Mouse (Mus musculus) myocyte (in vitro differentiated cells): ENCODE measurements at regions not wholly inside any gene's neighbourhood (a gene's known extent, or its start where the extent isn't known, plus 50 kb on each side); places are given as distances from the start of the nearest gene placed in this dataset.

Experiments used
- CEBPB ChIP-seq: IDR thresholded peaks from 2 replicates; pipeline ENCODE4 v1.6.1; 2011; ENCODE audit warnings: mild to moderate bottlenecking, moderate library complexity; ENCODE audit not compliant: poor library complexity, insufficient read depth, severe bottlenecking
- E2F4 ChIP-seq: IDR thresholded peaks from one replicate; pipeline ENCODE4 v1.6.1; 2011; ENCODE audit warnings: mild to moderate bottlenecking, control low read depth, moderate library complexity; ENCODE audit not compliant: insufficient read depth
- MAX ChIP-seq: IDR thresholded peaks from one replicate; pipeline ENCODE4 v1.6.1; 2011; ENCODE audit warnings: low read depth, mild to moderate bottlenecking, control low read depth
- MYOD1 ChIP-seq, 3 experiments: IDR thresholded peaks; one replicate each; pipeline ENCODE4 v1.6.1; 2011; ENCODE audit warnings: control low read depth in 2 of 3, low read depth in 2 of 3, mild to moderate bottlenecking in 2 of 3, moderate library complexity in 1 of 3; ENCODE audit not compliant: insufficient read length in 2 of 3, control insufficient read depth in 1 of 3
- MYOG ChIP-seq, 3 experiments: IDR thresholded peaks; one replicate each; pipeline ENCODE4 v1.6.1; 2011; ENCODE audit warnings: control low read depth in 2 of 3, low read depth in 2 of 3, mild to moderate bottlenecking in 2 of 3; ENCODE audit not compliant: insufficient read length in 2 of 3, control insufficient read depth in 1 of 3, insufficient read depth in 1 of 3
- POLR2A ChIP-seq: IDR thresholded peaks from one replicate; pipeline ENCODE4 v1.6.1; 2011; ENCODE audit warnings: low read depth, mild to moderate bottlenecking, control low read depth, moderate library complexity; ENCODE audit not compliant: insufficient read length
- POLR2AphosphoS2 ChIP-seq: IDR thresholded peaks from one replicate; pipeline ENCODE4 v1.6.1; 2011; ENCODE audit warnings: low read depth, control low read depth; ENCODE audit not compliant: insufficient read length
- REST ChIP-seq: IDR thresholded peaks from one replicate; pipeline ENCODE4 v1.6.1; 2011; ENCODE audit warnings: mild to moderate bottlenecking, control low read depth, moderate library complexity; ENCODE audit not compliant: insufficient read depth, insufficient read length
- SRF ChIP-seq: IDR thresholded peaks from one replicate; pipeline ENCODE4 v1.6.1; 2011; ENCODE audit warnings: low read depth; ENCODE audit not compliant: control insufficient read depth, insufficient read length
- TCF12 ChIP-seq: IDR thresholded peaks from one replicate; pipeline ENCODE4 v1.6.1; 2011; ENCODE audit warnings: mild to moderate bottlenecking, control low read depth; ENCODE audit not compliant: poor library complexity, insufficient read depth, severe bottlenecking
- TCF3 ChIP-seq: IDR thresholded peaks from one replicate; pipeline ENCODE4 v1.6.1; 2011; ENCODE audit warnings: low read depth, control low read depth; ENCODE audit not compliant: insufficient read length
- USF1 ChIP-seq: IDR thresholded peaks from one replicate; pipeline ENCODE4 v1.6.1; 2011; ENCODE audit warnings: low read depth, mild to moderate bottlenecking, control low read depth, moderate library complexity

GRCm38 (mm10) chr3:35353920-35354319 is 400.0 kb upstream of the Atp11b start:
- TF ChIP-seq CEBPB: no peak
- no peak for TF ChIP-seq MAX
- no peak for TF ChIP-seq POLR2A
- no peak for TF ChIP-seq POLR2AphosphoS2
- no peak for TF ChIP-seq E2F4
- no peak for TF ChIP-seq USF1
- TF ChIP-seq TCF12: no peak
- TF ChIP-seq MYOD1 (IDR thresholded peaks at IDR 0.05; ENCODE audit: control insufficient read depth in 1 of 3, insufficient read length in 2 of 3, low read depth in 2 of 3): no peak
- no peak for TF ChIP-seq SRF
- TF ChIP-seq MYOG (IDR thresholded peaks at IDR 0.05; ENCODE audit: control insufficient read depth in 1 of 3, insufficient read depth in 1 of 3, insufficient read length in 2 of 3, low read depth in 2 of 3): no peak
- no peak for TF ChIP-seq TCF3
- TF ChIP-seq REST: no peak
